Mouse (Mus musculus): Measurements from ENCODE around the gene Camsap1.

DNA sequence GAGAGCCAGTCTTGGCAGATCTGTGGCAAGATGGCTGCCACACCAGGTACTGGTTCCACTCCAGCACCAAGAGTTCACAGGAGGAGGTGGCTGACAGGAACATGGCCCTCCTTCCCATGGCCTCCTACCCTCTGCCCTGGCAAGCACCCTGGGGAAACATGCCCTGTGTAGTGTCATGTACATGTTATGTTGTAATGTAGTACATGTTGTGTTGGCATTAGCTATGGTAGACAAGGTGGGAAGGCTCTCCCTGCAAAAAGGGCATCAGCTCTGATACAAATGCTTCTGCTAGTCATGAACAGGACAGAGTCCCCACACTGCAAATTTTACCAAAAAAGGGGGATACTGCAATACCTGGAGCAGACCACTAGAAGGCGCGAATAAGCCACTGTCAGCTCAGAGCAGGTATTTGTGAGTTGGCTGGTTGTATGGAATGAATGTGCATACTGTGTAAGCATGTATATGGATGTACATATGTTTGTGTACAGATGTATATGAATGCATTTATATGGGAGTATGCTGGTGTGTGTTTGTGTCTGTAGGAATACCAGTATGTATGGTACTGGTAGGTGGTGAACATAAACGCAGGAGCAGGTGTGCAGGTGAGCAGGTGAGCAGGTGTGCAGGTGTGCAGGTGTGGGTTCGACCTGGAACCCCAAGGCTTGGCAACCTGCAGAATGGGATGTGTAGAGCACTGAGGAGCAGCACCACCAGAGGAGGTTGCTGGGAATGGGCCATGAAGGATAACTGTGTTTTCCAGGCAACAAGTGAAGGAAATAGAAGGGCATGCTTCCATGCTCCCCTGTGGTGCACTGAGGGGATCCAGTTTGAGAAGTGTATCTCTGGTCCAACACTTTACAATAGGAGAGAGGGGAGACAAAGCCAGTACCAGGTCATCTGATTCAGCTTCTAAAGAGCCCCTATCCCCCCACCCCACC lies 41.3 kb upstream of the Camsap1 start:
- no peak for TF ChIP-seq TCF12 (IDR thresholded peaks at IDR 0.05; ENCODE audit: insufficient read depth, poor library complexity, severe bottlenecking)
- no peak for TF ChIP-seq POLR2A (IDR thresholded peaks at IDR 0.05; ENCODE audit: insufficient read length, low read depth)
- TF ChIP-seq CEBPB (IDR thresholded peaks at IDR 0.05; ENCODE audit: insufficient read depth, poor library complexity, severe bottlenecking), result no peak
- no peak for TF ChIP-seq POLR2AphosphoS2 (IDR thresholded peaks at IDR 0.05; ENCODE audit: insufficient read length, low read depth)
- TF ChIP-seq USF1 (IDR thresholded peaks at IDR 0.05; ENCODE audit: low read depth), result no peak
- TF ChIP-seq MYOG (IDR thresholded peaks at IDR 0.05; ENCODE audit: control insufficient read depth in 1 of 3, insufficient read depth in 1 of 3, insufficient read length in 2 of 3, low read depth in 2 of 3), result no peak
- TF ChIP-seq MAX (IDR thresholded peaks at IDR 0.05; ENCODE audit: low read depth), result no peak
- TF ChIP-seq MYOD1 (IDR thresholded peaks at IDR 0.05; ENCODE audit: control insufficient read depth in 1 of 3, insufficient read length in 2 of 3, low read depth in 2 of 3), result no peak
- TF ChIP-seq E2F4 (IDR thresholded peaks at IDR 0.05; ENCODE audit: insufficient read depth), result no peak
- no peak for TF ChIP-seq SRF (IDR thresholded peaks at IDR 0.05; ENCODE audit: control insufficient read depth, insufficient read length, low read depth)
- TF ChIP-seq TCF3 (IDR thresholded peaks at IDR 0.05; ENCODE audit: insufficient read length, low read depth), result no peak
- no peak for TF ChIP-seq REST (IDR thresholded peaks at IDR 0.05; ENCODE audit: insufficient read depth, insufficient read length)
